Mouse (Mus musculus): ENCODE results near the gene Grap.

GRCm38 (mm10) chr11:61686906-61687453 is 33.9 kb downstream of the Grap start:
- TF ChIP-seq CTCF (IDR thresholded peaks at IDR 0.05; ENCODE audit: insufficient read depth, low read depth, low read length) (no peak), POLR2A (IDR thresholded peaks at IDR 0.05; ENCODE audit: insufficient read depth, low read depth, low read length) (no peak)
